Mouse (Mus musculus) myocyte (in vitro differentiated cells): ENCODE results near the gene Mfn1.

Experiments
- E2F4 ChIP-seq: IDR thresholded peaks from one replicate; pipeline ENCODE4 v1.6.1; 2011; ENCODE audit warnings: mild to moderate bottlenecking, control low read depth, moderate library complexity; ENCODE audit not compliant: insufficient read depth
- MAX ChIP-seq: IDR thresholded peaks from one replicate; pipeline ENCODE4 v1.6.1; 2011; ENCODE audit warnings: low read depth, mild to moderate bottlenecking, control low read depth
- MYOD1 ChIP-seq, 3 experiments: IDR thresholded peaks; one replicate each; pipeline ENCODE4 v1.6.1; 2011; ENCODE audit warnings: control low read depth in 2 of 3, low read depth in 2 of 3, mild to moderate bottlenecking in 2 of 3, moderate library complexity in 1 of 3; ENCODE audit not compliant: insufficient read length in 2 of 3, control insufficient read depth in 1 of 3
- POLR2A ChIP-seq: IDR thresholded peaks from one replicate; pipeline ENCODE4 v1.6.1; 2011; ENCODE audit warnings: low read depth, mild to moderate bottlenecking, control low read depth, moderate library complexity; ENCODE audit not compliant: insufficient read length
- POLR2AphosphoS2 ChIP-seq: IDR thresholded peaks from one replicate; pipeline ENCODE4 v1.6.1; 2011; ENCODE audit warnings: low read depth, control low read depth; ENCODE audit not compliant: insufficient read length
- TCF12 ChIP-seq: IDR thresholded peaks from one replicate; pipeline ENCODE4 v1.6.1; 2011; ENCODE audit warnings: mild to moderate bottlenecking, control low read depth; ENCODE audit not compliant: poor library complexity, insufficient read depth, severe bottlenecking
- USF1 ChIP-seq: IDR thresholded peaks from one replicate; pipeline ENCODE4 v1.6.1; 2011; ENCODE audit warnings: low read depth, mild to moderate bottlenecking, control low read depth, moderate library complexity

DNA sequence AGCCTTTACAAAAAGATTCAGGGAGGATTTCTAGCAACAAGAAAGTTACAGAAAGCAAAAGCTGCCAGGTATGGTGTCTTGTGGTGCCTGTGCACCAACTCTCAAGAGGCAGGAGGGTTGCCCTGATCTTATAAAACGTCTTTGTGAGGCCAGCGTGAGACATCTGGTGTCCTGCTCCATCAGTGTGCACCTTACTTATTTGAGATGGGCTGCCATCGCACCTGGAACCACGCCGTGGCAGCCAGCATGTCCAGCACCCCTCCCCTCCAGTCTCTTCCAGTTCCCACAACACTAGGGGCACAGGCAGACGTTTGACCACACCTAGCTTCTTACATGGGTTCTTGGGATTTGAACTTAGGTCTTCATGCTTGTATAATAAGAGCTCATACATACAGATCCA lies 41.1 kb upstream of the Mfn1 start:
- TF ChIP-seq POLR2A (no peak), TCF12 (no peak), POLR2AphosphoS2 (no peak), MAX (no peak), USF1 (no peak), E2F4 (no peak), MYOD1 (IDR thresholded peaks at IDR 0.05; ENCODE audit: control insufficient read depth in 1 of 3, insufficient read length in 2 of 3, low read depth in 2 of 3) (no peak)
